Mouse (Mus musculus) liver, postnatal 0 days (tissue): Measurements from ENCODE around the gene Usp36. TPM values are rescaled to one million over a fixed set of nuclear protein-coding genes. Genes with fewer than 3 reads are reported as not detected.

Source experiments
- ATAC-seq: fragments of 200-750 bp; cut with Nextera tagmentation; 2 replicates; pipeline ENCODE4 v1.8.0; 2017; ENCODE audit warnings: mild to moderate bottlenecking, moderate library complexity
- DNase-seq: peaks from one replicate; pipeline ENCODE4 v3.0.0-alpha.2; 2016
- H3K27ac ChIP-seq: fragments of 300-500 bp; sonication (generic); 2 replicates; pipeline ENCODE4 v1.5.1; 2014; ENCODE audit warnings: antibody characterized with exemption, moderate library complexity, mild to moderate bottlenecking, low read depth
- H3K27me3 ChIP-seq: fragments of 300-500 bp; sonication (generic); 2 replicates; pipeline ENCODE4 v1.6.1; 2014; ENCODE audit warnings: low read length, control low read depth, mixed read lengths; ENCODE audit not compliant: insufficient read depth
- H3K36me3 ChIP-seq: fragments of 300-500 bp; sonication (generic); replicated peaks from 2 replicates; pipeline ENCODE4 v1.6.1; 2014; ENCODE audit warnings: mild to moderate bottlenecking, control low read depth, low read length, moderate library complexity, mixed read lengths; ENCODE audit not compliant: insufficient read depth
- H3K4me1 ChIP-seq: fragments of 300-500 bp; sonication (generic); 2 replicates; pipeline ENCODE4 v1.6.1; 2014; ENCODE audit warnings: antibody characterized with exemption, mild to moderate bottlenecking, control low read depth; ENCODE audit not compliant: insufficient read depth
- H3K4me2 ChIP-seq: fragments of 300-500 bp; sonication (generic); 2 replicates; pipeline ENCODE4 v1.6.1; 2014; ENCODE audit warnings: low read depth, mild to moderate bottlenecking, low read length, moderate library complexity, mixed read lengths
- H3K4me3 ChIP-seq: fragments of 300-500 bp; sonication (generic); 2 replicates; pipeline ENCODE4 v1.5.1; 2014; ENCODE audit warnings: low read depth, low read length
- H3K9ac ChIP-seq: fragments of 300-500 bp; sonication (generic); replicated peaks from 2 replicates; pipeline ENCODE4 v1.6.1; 2014; ENCODE audit warnings: mild to moderate bottlenecking, moderate library complexity
- H3K9me3 ChIP-seq: fragments of 300-500 bp; sonication (generic); 2 replicates; pipeline ENCODE4 v1.6.1; 2016; ENCODE audit warnings: mild to moderate bottlenecking, control low read depth, low read length, mixed read lengths
- CTCF ChIP-seq: sonication (generic); IDR thresholded peaks from 2 replicates; pipeline ENCODE4 v1.5.1; 2016; ENCODE audit warnings: antibody characterized with exemption, low read depth
- EP300 ChIP-seq: IDR thresholded peaks from 2 replicates; pipeline ENCODE4 v1.6.1; 2016; ENCODE audit warnings: antibody characterized with exemption, low read depth, mild to moderate bottlenecking
- WGBS: fragments of 180-500 bp; shearing (Covaris S2); extraction: QIAGEN DNeasy Blood & Tissue Kit; methylation state at CpG from one replicate; pipeline ENCODE4 v1.1.7; 2014; ENCODE audit not compliant: insufficient replicate concordance; 5-methylcytosine and 5-hydroxymethylcytosine counted together
- polyA plus RNA-seq: library from polyadenylated mRNA; unstranded; fragments of >200 nt; fragmentation: Nextera tagmentation; extraction: Ambion mirVana; gene quantifications from 2 replicates; pipeline ENCODE4 v1.2.1, GENCODE M21; 2015

Gene Usp36
- polyA plus RNA-seq, 1 experiment from 2014 or later = 3.8 TPM

DNA sequence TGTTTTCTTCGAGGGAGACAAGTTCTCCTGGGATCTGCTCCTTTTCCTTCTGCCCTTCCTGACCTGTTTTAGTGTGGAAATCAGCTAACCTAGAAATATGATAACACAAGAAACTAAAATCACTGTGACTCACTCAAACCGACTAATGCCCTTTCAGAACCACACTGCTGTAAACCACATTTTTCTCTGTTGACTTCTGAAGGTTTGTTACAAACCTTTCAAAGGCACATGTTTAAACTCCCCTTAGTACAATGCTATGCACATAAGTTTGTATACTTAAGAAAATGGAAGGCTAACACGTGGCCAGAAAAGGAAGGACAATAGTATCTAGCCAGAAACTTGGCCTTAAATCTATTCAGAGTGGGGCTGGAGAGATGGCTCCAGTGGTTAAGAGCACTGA lies 56.1 kb downstream of the Usp36 start:
- 69% methylated on average over 3 of the region's 3 CpGs for WGBS
- no peak overlapping the region for H3K9ac ChIP-seq
- H3K4me2 ChIP-seq = no peak overlapping the region
- no peaks in the 10 kb centered on the region for H3K27me3 ChIP-seq
- no peak overlapping the region for H3K4me3 ChIP-seq
- peaks cover 52% of the 10 kb centered on the region for H3K4me1 ChIP-seq
- DNase-seq (no peak), ATAC-seq (no peak)
- H3K27ac ChIP-seq = no peak overlapping the region
- TF ChIP-seq EP300 (no peak), CTCF (no peak)
- H3K9me3 ChIP-seq = no peaks in the 10 kb centered on the region
- H3K36me3 ChIP-seq = no peaks in the 10 kb centered on the region

- no peak for TF ChIP-seq EP300
- peak; percentile 71 for TF ChIP-seq CTCF
- DNase-seq (peak; percentile 52), ATAC-seq (peak; percentile 43)
- H3K9me3 ChIP-seq = no peaks in the 10 kb centered on the region
- H3K4me3 ChIP-seq = no peak overlapping the region
- H3K36me3 ChIP-seq = no peaks in the 10 kb centered on the region
- H3K4me1 ChIP-seq = peaks cover 57% of the 10 kb centered on the region
- H3K27ac ChIP-seq = peak overlapping the region; percentile 44; the same call in 1 of the 2 replicates
- 29% methylated on average over 7 of the region's 7 CpGs for WGBS
- no peaks in the 10 kb centered on the region for H3K27me3 ChIP-seq
- H3K4me2 ChIP-seq = peak overlapping the region; percentile 51
- H3K9ac ChIP-seq = no peak overlapping the region
Measured at GRCm38 (mm10) chr11:118232314-118232831, 57.7 kb downstream of the Usp36 start.

- no peak for DNase-seq
- Histone ChIP-seq H3K36me3 (no peaks in the 10 kb centered on the region), H3K9ac (no peak overlapping the region), H3K9me3 (no peaks in the 10 kb centered on the region), H3K27me3 (no peaks in the 10 kb centered on the region), H3K27ac (no peak overlapping the region), H3K4me2 (no peak overlapping the region), H3K4me3 (no peak overlapping the region), H3K4me1 (peaks cover 56% of the 10 kb centered on the region)
- ATAC-seq = no peak
- WGBS = 66% methylated on average over 5 of the region's 5 CpGs
- no peak for TF ChIP-seq EP300
Measured at GRCm38 (mm10) chr11:118229941-118230340, 60.1 kb downstream of the Usp36 start.

DNA sequence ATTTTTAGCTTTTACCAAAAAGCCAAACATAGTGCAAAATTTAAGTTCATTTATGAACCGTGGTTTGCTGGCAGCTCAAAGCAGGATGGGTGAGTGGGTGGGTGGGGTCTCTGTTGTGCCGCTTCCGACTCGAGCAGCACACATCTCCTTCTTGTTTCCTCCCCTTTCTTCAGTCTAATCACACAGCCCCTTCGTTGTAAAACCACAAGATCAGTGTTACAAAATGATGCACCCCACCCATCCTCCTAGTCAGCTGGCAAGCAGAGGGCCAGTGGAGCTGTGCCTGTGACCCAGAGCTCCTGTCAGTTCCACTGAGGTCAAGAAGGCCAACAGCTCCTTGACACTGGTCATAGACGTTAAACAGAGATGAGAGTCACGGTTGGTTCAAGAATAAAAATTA lies 62.4 kb downstream of the Usp36 start:
- 26% methylated on average over 7 of the region's 7 CpGs for WGBS
- no peak for DNase-seq
- Histone ChIP-seq H3K4me3 (no peak overlapping the region), H3K27me3 (no peaks in the 10 kb centered on the region), H3K36me3 (no peaks in the 10 kb centered on the region), H3K9me3 (no peaks in the 10 kb centered on the region), H3K4me1 (peaks cover 46% of the 10 kb centered on the region), H3K4me2 (no peak overlapping the region), H3K9ac (no peak overlapping the region), H3K27ac (no peak overlapping the region)
- TF ChIP-seq CTCF (no peak), EP300 (no peak)
- no peak for ATAC-seq

GRCm38 (mm10) chr11:118226850-118227249 lies 63.2 kb downstream of the Usp36 start:
- ATAC-seq (no peak), DNase-seq (no peak)
- Histone ChIP-seq H3K27ac (no peak overlapping the region), H3K9me3 (no peaks in the 10 kb centered on the region), H3K27me3 (no peaks in the 10 kb centered on the region), H3K36me3 (no peaks in the 10 kb centered on the region), H3K9ac (no peak overlapping the region), H3K4me3 (no peak overlapping the region), H3K4me1 (peaks cover 42% of the 10 kb centered on the region), H3K4me2 (no peak overlapping the region)
- WGBS = 34% methylated on average over 7 of the region's 7 CpGs
- TF ChIP-seq EP300 (no peak), CTCF (no peak)

GRCm38 (mm10) chr11:118225862-118226261 lies 64.2 kb downstream of the Usp36 start:
- ATAC-seq (no peak), DNase-seq (no peak)
- Histone ChIP-seq H3K4me2 (no peak overlapping the region), H3K4me3 (no peak overlapping the region), H3K27me3 (no peaks in the 10 kb centered on the region), H3K27ac (no peak overlapping the region), H3K4me1 (peaks cover 39% of the 10 kb centered on the region), H3K9me3 (no peaks in the 10 kb centered on the region), H3K36me3 (no peaks in the 10 kb centered on the region), H3K9ac (no peak overlapping the region)
- WGBS = 66% methylated on average over 1 of the region's 1 CpGs
- TF ChIP-seq EP300 (no peak), CTCF (no peak)
